Comparison of ENCODE assay signal across 12 mouse cellular contexts in the genomic region with DNA sequence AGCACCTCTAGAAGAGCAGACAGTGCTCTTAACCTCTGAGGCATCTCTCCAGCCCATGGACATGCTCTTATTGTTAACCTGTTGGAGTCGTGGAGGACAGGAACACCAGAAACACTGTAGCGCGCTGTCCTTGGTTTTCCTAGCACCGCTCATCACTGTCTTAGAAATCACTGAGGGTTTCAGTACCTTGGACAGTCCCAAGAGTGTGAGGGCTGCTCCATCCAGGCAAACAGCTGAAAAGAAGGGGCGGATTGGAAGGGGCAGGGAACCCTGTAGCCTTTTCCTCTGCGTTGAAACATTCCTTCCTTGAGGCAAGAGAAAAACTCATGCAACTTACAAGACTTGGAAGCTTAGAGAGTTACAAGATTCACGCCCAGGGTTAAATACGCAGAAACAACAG.
DNase-seq lines count a peak whose midpoint lies in the region; ATAC-seq and TF ChIP-seq lines count a peak whose summit lies in the region.
"Had no signal": no experiment of that assay in that cellular context is flagged by ENCODE, and none has a peak within 500 bp of the region (broad histone marks: within the 10 kb centered on the region; RNA-seq: fewer than 3 reads in every experiment).

No protein-coding gene starts in this region.

- H3K4me1 ChIP-seq in kidney, embryonic 14.5 days (ENCODE audit: control insufficient read depth, insufficient read depth, low read length) = no peaks in the 10 kb centered on the region
- no peaks in the 10 kb centered on the region for H3K4me1 ChIP-seq in kidney, adult 2 months (ENCODE audit: control insufficient read depth, insufficient read depth, low read length)
- H3K4me1 ChIP-seq in limb, embryonic 14.5 days (ENCODE audit: control insufficient read depth, insufficient read depth, low read length) = no peaks in the 10 kb centered on the region
- H3K4me1 ChIP-seq: heart, embryonic 13.5 days; liver, embryonic 13.5 days had no signal

- H3K27ac ChIP-seq in kidney, embryonic 14.5 days (ENCODE audit: low read depth, low read length) = no peak overlapping the region
- H3K27ac ChIP-seq in kidney, adult 2 months (ENCODE audit: insufficient read depth, low read depth, low read length) = no peak overlapping the region
- H3K27ac ChIP-seq in limb, embryonic 14.5 days (replicated peaks; ENCODE audit: low read depth, low read length) = no peak overlapping the region
- no peak overlapping the region for H3K27ac ChIP-seq in layer of hippocampus, adult 2 months
- H3K27ac ChIP-seq: heart, embryonic 13.5 days; liver, embryonic 13.5 days had no signal

- no peak overlapping the region for H3K4me3 ChIP-seq in kidney, embryonic 14.5 days (ENCODE audit: low read length)
- H3K4me3 ChIP-seq in kidney, adult 2 months (ENCODE audit: insufficient read depth, low read depth, low read length) = no peak overlapping the region
- no peak overlapping the region for H3K4me3 ChIP-seq in limb, embryonic 14.5 days (replicated peaks; ENCODE audit: low read length)
- no peak overlapping the region for H3K4me3 ChIP-seq in layer of hippocampus, adult 2 months
- H3K4me3 ChIP-seq: heart, embryonic 13.5 days; liver, embryonic 13.5 days had no signal

- TF ChIP-seq CTCF in kidney, adult 2 months (conservative IDR thresholded peaks at IDR 0.05; ENCODE audit: insufficient read depth, insufficient read length, low read depth, low read length) = no peak
- no peak for TF ChIP-seq CTCF in layer of hippocampus, adult 2 months (conservative IDR thresholded peaks at IDR 0.05)

- DNase-seq in kidney, adult 2 months = no peak
- DNase-seq in ES-CJ7 (ENCODE audit: low read depth, low spot score) (peak; percentile 78), adipocyte (ENCODE audit: low spot score) (peak; percentile 11)
- peak; percentile 82 for DNase-seq in limb, embryonic 14.5 days (ENCODE audit: low spot score)
- DNase-seq in layer of hippocampus, adult 2 months (ENCODE audit: low spot score in 2 of 2) = no peak
- DNase-seq in adrenal gland, adult 8-10 months = no peak
- DNase-seq: cerebellum, adult 11 months; layer of hippocampus, adult 9-11 months; liver, embryonic 13.5 days; thymus, adult 18-20 months had no signal

- WGBS in kidney, embryonic 14.5 days = 10% methylated on average over 8 of the region's 8 CpGs
- WGBS in kidney, adult 2 months = 11% methylated on average over 8 of the region's 8 CpGs
- WGBS in limb, embryonic 14.5 days = 11% methylated on average over 8 of the region's 8 CpGs

- ATAC-seq in kidney, embryonic 14.5 days (ENCODE audit: low FRiP score, low TSS enrichment) = peak; percentile 32; the same call in 1 of the 2 replicates
- ATAC-seq in limb, embryonic 14.5 days (ENCODE audit: low FRiP score, low read depth) = no peak

- H3K9ac ChIP-seq in kidney, embryonic 14.5 days (ENCODE audit: low read depth, low read length) = no peak overlapping the region
- H3K9ac ChIP-seq in limb, embryonic 14.5 days (ENCODE audit: low read depth, low read length, severe bottlenecking) = no peak overlapping the region
- H3K9ac ChIP-seq: heart, embryonic 13.5 days; liver, embryonic 13.5 days had no signal

- H3K27me3 ChIP-seq in kidney, embryonic 14.5 days (ENCODE audit: control insufficient read depth, insufficient read depth, low read length) = no peaks in the 10 kb centered on the region
- no peaks in the 10 kb centered on the region for H3K27me3 ChIP-seq in kidney, adult 2 months (replicated peaks; ENCODE audit: control insufficient read depth, insufficient read depth, low read length)
- H3K27me3 ChIP-seq in limb, embryonic 14.5 days (ENCODE audit: control insufficient read depth, insufficient read depth, low read length) = no peaks in the 10 kb centered on the region
- H3K27me3 ChIP-seq: liver, embryonic 13.5 days had no signal

- no peak overlapping the region for H3K4me2 ChIP-seq in kidney, embryonic 14.5 days (replicated peaks; ENCODE audit: low read depth, low read length)
- no peak overlapping the region for H3K4me2 ChIP-seq in limb, embryonic 14.5 days (replicated peaks; ENCODE audit: low read depth, low read length, severe bottlenecking)
- H3K4me2 ChIP-seq: heart, embryonic 13.5 days; liver, embryonic 13.5 days had no signal

- no peaks in the 10 kb centered on the region for H3K36me3 ChIP-seq in kidney, embryonic 14.5 days (ENCODE audit: control insufficient read depth, insufficient read depth, low read length)
- H3K36me3 ChIP-seq in kidney, adult 2 months (ENCODE audit: control insufficient read depth, insufficient read depth, low read length) = no peaks in the 10 kb centered on the region
- no peaks in the 10 kb centered on the region for H3K36me3 ChIP-seq in limb, embryonic 14.5 days (ENCODE audit: control insufficient read depth, insufficient read depth, low read length)
- H3K36me3 ChIP-seq: heart, embryonic 13.5 days; liver, embryonic 13.5 days had no signal

- no peaks in the 10 kb centered on the region for H3K9me3 ChIP-seq in kidney, embryonic 14.5 days (ENCODE audit: control insufficient read depth, low read length)
- H3K9me3 ChIP-seq in limb, embryonic 14.5 days (ENCODE audit: control insufficient read depth, low read length) = no peaks in the 10 kb centered on the region
- H3K9me3 ChIP-seq: heart, embryonic 13.5 days; liver, embryonic 13.5 days had no signal

- TF ChIP-seq POLR2A in kidney, adult 2 months (IDR thresholded peaks at IDR 0.05; ENCODE audit: low read depth, low read length) = no peak
- no peak for TF ChIP-seq POLR2A in limb, embryonic 14.5 days (IDR thresholded peaks at IDR 0.05; ENCODE audit: borderline replicate concordance, extremely low read depth, insufficient read depth, insufficient read length)

Comparison
In these comparisons a context has a peak if more than half of its experiments do, and no peak if none do; other contexts are left out.
1. DNase-seq: peak in ES-CJ7 (single experiment), adipocyte (single experiment) and limb, embryonic 14.5 days (single experiment); none in kidney, adult 2 months (single experiment), layer of hippocampus, adult 2 months (0 of 2) and adrenal gland, adult 8-10 months (single experiment).